Mouse (Mus musculus): Measurements from ENCODE around the gene Scgb1b15. TPM values are rescaled to one million over a fixed set of nuclear protein-coding genes. Genes with fewer than 3 reads are reported as not detected.

Scgb1b15 gene
- not detected for polyA plus RNA-seq (2014; fragmentation: Illumina TruSeq; extraction: RNeasy Lipid Tissue Mini Kit (QIAGEN cat#74804); ENCODE audit: insufficient read depth, low read depth, low replicate concordance)

DNA sequence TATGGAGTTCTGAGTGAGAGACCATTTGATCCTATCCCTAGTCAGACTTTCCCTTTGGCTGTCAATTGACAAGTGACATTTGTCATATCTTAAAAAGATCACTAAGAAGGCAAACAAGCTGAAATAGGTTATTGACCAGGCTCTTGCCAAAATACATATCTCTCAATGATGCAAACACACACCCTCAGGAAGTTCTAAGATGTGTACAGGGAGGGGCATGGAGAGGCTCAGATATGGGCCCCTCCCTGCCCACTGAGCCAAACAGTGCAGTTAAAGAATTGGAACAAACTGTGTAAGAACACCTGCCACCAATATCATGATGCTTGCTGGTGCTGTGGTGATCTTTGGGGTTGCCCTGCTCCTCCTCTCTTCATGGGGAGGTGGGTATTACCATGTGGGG is at the start of gene Scgb1b15:
Gene Scgb1b15 (plus strand): TSS at position 301 of the 400 bp plus-strand sequence.

DNA sequence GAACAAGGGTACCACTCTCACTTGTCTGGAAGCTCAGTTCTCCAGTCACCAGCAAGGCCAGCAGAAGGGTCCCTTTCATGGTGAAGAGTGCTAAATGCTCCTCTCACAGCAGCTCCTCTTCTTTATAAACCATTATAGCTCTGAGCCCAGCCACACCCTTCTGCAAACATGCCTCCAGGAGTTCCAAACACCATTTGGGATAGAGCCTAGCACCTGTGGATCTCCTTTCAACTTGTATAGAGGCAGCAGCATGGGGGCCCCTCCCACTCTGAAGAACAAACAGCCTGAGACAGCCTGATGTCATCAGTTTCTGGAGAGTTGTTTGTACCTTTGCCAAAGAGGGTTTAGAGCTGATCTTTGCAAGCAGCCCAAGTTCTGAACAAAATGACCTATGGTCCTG is 6.8 kb upstream of the Scgb1b15 start, which contains the start of gene Scgb2b15:
Gene Scgb2b15 (minus strand): TSS at position 101 of the 400 bp plus-strand sequence.

Other genes with a start within 250 kb of the Scgb1b15 start
- gene Scgb2b15, start 6.9 kb upstream of the Scgb1b15 start, polyA plus RNA-seq (2014; fragmentation: Illumina TruSeq; extraction: RNeasy Lipid Tissue Mini Kit (QIAGEN cat#74804); ENCODE audit: insufficient read depth, low read depth, low replicate concordance), result not detected
- not detected for gene Scgb2b17, start 220.0 kb downstream of the Scgb1b15 start, polyA plus RNA-seq (2014; fragmentation: Illumina TruSeq; extraction: RNeasy Lipid Tissue Mini Kit (QIAGEN cat#74804); ENCODE audit: insufficient read depth, low read depth, low replicate concordance)
- not detected for gene Scgb1b17, start 226.9 kb downstream of the Scgb1b15 start, polyA plus RNA-seq (2014; fragmentation: Illumina TruSeq; extraction: RNeasy Lipid Tissue Mini Kit (QIAGEN cat#74804); ENCODE audit: insufficient read depth, low read depth, low replicate concordance)

Measured in lung, adult 10 weeks (tissue).